Mouse (Mus musculus) heart, postnatal 0 days (tissue): ENCODE measurements around the gene Crygd.

Source experiments
- CTCF ChIP-seq: IDR thresholded peaks from 2 replicates; pipeline ENCODE4 v1.5.1; 2016; ENCODE audit warnings: antibody characterized with exemption, control low read depth, low read depth
- EP300 ChIP-seq: IDR thresholded peaks from 2 replicates; pipeline ENCODE4 v1.6.1; 2016; ENCODE audit warnings: antibody characterized with exemption, low read depth

DNA sequence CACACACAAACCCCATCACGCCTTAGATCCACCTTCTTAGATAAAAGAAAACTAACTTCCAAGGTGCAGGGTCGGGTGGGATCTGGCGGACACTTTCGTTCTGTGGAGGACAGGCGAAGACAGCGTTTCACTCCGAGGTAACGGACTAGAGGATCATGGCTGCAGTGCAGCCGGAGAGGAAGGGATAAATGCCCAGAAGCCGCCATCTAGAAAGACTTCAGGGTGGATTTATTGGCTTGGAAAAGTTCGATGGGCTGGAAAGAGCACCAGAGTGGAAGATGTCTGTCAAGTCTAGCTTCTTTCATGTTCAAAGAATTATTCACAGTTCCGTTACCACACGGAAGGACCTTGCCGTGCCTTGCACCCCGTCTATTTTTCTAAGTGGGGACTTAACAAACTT is 949 bp upstream of the Crygd start:
- TF ChIP-seq CTCF: no peak
- TF ChIP-seq EP300: no peak
